ENCODE assay signal across 8 mouse cellular contexts in the genomic region with DNA sequence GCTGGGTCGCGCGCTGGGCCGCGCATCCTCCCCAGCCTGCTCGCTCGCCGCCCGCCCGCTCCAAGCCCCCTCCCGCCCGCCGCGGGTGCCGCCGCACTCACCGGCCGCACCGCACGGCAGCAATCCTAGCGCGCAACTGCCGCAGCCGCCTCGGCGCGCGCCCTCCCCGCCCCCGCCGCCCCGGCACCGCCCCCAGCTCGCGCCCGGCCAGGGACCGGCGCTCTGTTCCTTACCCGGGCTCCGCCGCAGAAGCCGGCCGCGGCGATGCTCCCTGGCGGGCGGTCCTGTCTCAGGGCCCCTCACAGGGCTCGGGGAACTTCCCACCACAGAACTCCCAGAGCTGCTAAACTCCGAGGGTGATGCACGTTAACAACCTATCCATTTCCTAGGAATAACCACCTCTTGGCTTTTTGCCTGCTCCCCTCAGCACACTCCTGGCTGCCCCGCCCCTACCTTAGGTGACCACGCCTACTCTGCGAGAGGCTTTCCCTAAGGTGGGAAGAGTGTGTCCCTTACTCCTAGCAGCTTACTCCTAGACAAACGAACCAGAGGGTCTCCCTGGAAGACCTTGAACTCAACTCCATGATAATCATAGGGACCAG. TPM values are rescaled to one million over a fixed set of nuclear protein-coding genes. Genes with fewer than 3 reads are reported as not detected.
DNase-seq lines count a peak whose midpoint lies in the region; ATAC-seq lines count a peak whose summit lies in the region.

No protein-coding gene starts in this region.

- H3K27me3 ChIP-seq in hindbrain, embryonic 13.5 days = no peaks in the 10 kb centered on the region

- H3K36me3 ChIP-seq in hindbrain, embryonic 13.5 days = no peaks in the 10 kb centered on the region

- WGBS in hindbrain, embryonic 13.5 days = 0% methylated on average over 16 of the region's 54 CpGs

- peak; percentile 92 for ATAC-seq in hindbrain, embryonic 13.5 days (ENCODE audit: low FRiP score)

- peak overlapping the region; percentile 75 for H3K4me3 ChIP-seq in hindbrain, embryonic 13.5 days

- peak overlapping the region; percentile 99 for H3K27ac ChIP-seq in hindbrain, embryonic 13.5 days

- DNase-seq in T-cell, adult 2 months (ENCODE audit: low spot score) = peak; percentile 63
- DNase-seq in cerebellum, postnatal 10 days = peak; percentile 88 to 90
- peak; percentile 31 to 34 for DNase-seq in frontal cortex, postnatal 14 days (ENCODE audit: low spot score in 2 of 2)
- DNase-seq in layer of hippocampus, postnatal 36 days = peak; percentile 53 to 57
- peak; percentile 86 to 88 for DNase-seq in lung, postnatal 4 days
- peak; percentile 91 for DNase-seq in retina, postnatal 1 day
- DNase-seq in urinary bladder, adult 18-20 months (ENCODE audit: low spot score in 2 of 2) = peak; percentile 66 to 79

- no peaks in the 10 kb centered on the region for H3K9me3 ChIP-seq in hindbrain, embryonic 13.5 days

- H3K9ac ChIP-seq in hindbrain, embryonic 13.5 days = peak overlapping the region; percentile 93

- H3K4me1 ChIP-seq in hindbrain, embryonic 13.5 days (replicated peaks) = peaks cover 35% of the 10 kb centered on the region

- H3K4me2 ChIP-seq in hindbrain, embryonic 13.5 days = peak overlapping the region; percentile 76

RNA-seq across cellular contexts. Expression of gene Ina, which starts 52.2 kb away (rescaled TPM):
- 684 and 706 TPM in 2 replicates for polyA plus RNA-seq in hindbrain, embryonic 13.5 days (2015; fragmentation: Nextera tagmentation; extraction: Ambion mirVana)
- total RNA-seq in layer of hippocampus, postnatal 36 days (2021) = 100 to 1,000 TPM; 183 to 189 TPM

RNA-seq across cellular contexts. Expression of gene Nt5c2, which starts 52.7 kb away (rescaled TPM):
- 93.2 and 98.1 TPM in 2 replicates for polyA plus RNA-seq in hindbrain, embryonic 13.5 days (2015; fragmentation: Nextera tagmentation; extraction: Ambion mirVana)
- total RNA-seq in layer of hippocampus, postnatal 36 days (2021) = 10 to 100 TPM; 69.8 to 84.2 TPM

Comparison
In these comparisons a context has a peak if more than half of its experiments do, and no peak if none do; other contexts are left out.
1. Peak in every context shown above with its lines: DNase-seq, ATAC-seq, H3K4me3 ChIP-seq and H3K27ac ChIP-seq.
2. DNase-seq: peak in every context shown above with its lines; median percentile 91 in retina, postnatal 1 day; 89 in cerebellum, postnatal 10 days; 87 in lung, postnatal 4 days; 72 in urinary bladder, adult 18-20 months; 63 in T-cell, adult 2 months; 55 in layer of hippocampus, postnatal 36 days; 32 in frontal cortex, postnatal 14 days.